Mouse (Mus musculus) forelimb bud, embryonic 11.5 days (tissue): ENCODE data around the gene Tmem240.
A peak's percentile ranks its signal among the peaks of the same experiment; 100 is the strongest.
"Not testable (repeated sequence)": the region's sequence is repeated elsewhere in the genome, so short reads cannot be mapped to it uniquely, and the experiment has no call there.

Experiments used
- DNase-seq: peaks from one replicate; pipeline ENCODE4 v3.0.0-alpha.2; 2012; ENCODE audit warnings: low read depth, low spot score

Gene Tmem240

GRCm38 (mm10) chr4:155734350-155734941, at the start of gene Tmem240:
TSS of gene Tmem240 (plus strand) at chr4:155734800.
- DNase-seq, result peak; percentile 89

GRCm38 (mm10) chr4:155687764-155688163, 46.8 kb upstream of the Tmem240 start:
- DNase-seq, result not testable (repeated sequence)

- no peak for DNase-seq
Observed at GRCm38 (mm10) chr4:155690571-155691375, 43.8 kb upstream of the Tmem240 start.

- DNase-seq, result no peak
Observed at GRCm38 (mm10) chr4:155692421-155692820, 42.2 kb upstream of the Tmem240 start.

GRCm38 (mm10) chr4:155694111-155694481, 40.5 kb upstream of the Tmem240 start, which contains the start of gene Fndc10:
TSS of gene Fndc10 (plus strand) at chr4:155694342.
- peak; percentile 21 for DNase-seq

GRCm38 (mm10) chr4:155694482-155695401, 39.9 kb upstream of the Tmem240 start:
- DNase-seq, result peak; percentile 56

GRCm38 (mm10) chr4:155695531-155696062, 39.0 kb upstream of the Tmem240 start:
- no peak for DNase-seq

GRCm38 (mm10) chr4:155696261-155697255, 38.0 kb upstream of the Tmem240 start:
- no peak for DNase-seq

GRCm38 (mm10) chr4:155700425-155700824, 34.2 kb upstream of the Tmem240 start:
- no peak for DNase-seq

- no peak for DNase-seq
Observed at GRCm38 (mm10) chr4:155703425-155703929, 31.1 kb upstream of the Tmem240 start.

GRCm38 (mm10) chr4:155704721-155705591, 29.6 kb upstream of the Tmem240 start, which contains the start of gene Ssu72:
TSS of gene Ssu72 (plus strand) at chr4:155704800.
- DNase-seq, result peak; percentile 95

- no peak for DNase-seq
Observed at GRCm38 (mm10) chr4:155705592-155705929, 29.0 kb upstream of the Tmem240 start.

GRCm38 (mm10) chr4:155708582-155708981, 26.0 kb upstream of the Tmem240 start:
- DNase-seq, result no peak

- DNase-seq, result no peak
Observed at GRCm38 (mm10) chr4:155708988-155709387, 25.6 kb upstream of the Tmem240 start.

GRCm38 (mm10) chr4:155710521-155711252, 23.9 kb upstream of the Tmem240 start:
- no peak for DNase-seq

GRCm38 (mm10) chr4:155721668-155722083, 12.9 kb upstream of the Tmem240 start:
- no peak for DNase-seq

- no peak for DNase-seq
Observed at GRCm38 (mm10) chr4:155727993-155728392, 6.6 kb upstream of the Tmem240 start.

GRCm38 (mm10) chr4:155733267-155733666, 1.3 kb upstream of the Tmem240 start:
- DNase-seq, result no peak
